Mouse (Mus musculus) testis, adult 2 months (tissue): ENCODE data around the gene 1700028K03Rik.

ENCODE experiments used
- CTCF ChIP-seq: fragments of 200-500 bp; IDR thresholded peaks from 2 replicates; pipeline ENCODE4 v1.5.1; 2012; ENCODE audit warnings: low read depth, mild to moderate bottlenecking, inconsistent platforms, low read length, moderate library complexity; ENCODE audit not compliant: control insufficient read depth, insufficient read depth, insufficient replicate concordance
- POLR2A ChIP-seq: fragments of 200-500 bp; IDR thresholded peaks from 2 replicates; pipeline ENCODE4 v1.6.1; 2012; ENCODE audit warnings: low read depth, mild to moderate bottlenecking, inconsistent platforms, low read length, moderate library complexity; ENCODE audit not compliant: control insufficient read depth

GRCm38 (mm10) chr5:107554336-107554735, 19.8 kb downstream of the 1700028K03Rik start:
- no peak for TF ChIP-seq POLR2A
- no peak for TF ChIP-seq CTCF
